Mouse (Mus musculus): ENCODE measurements at regions not wholly inside any gene's neighbourhood (a gene's known extent, or its start where the extent isn't known, plus 50 kb on each side); places are given as distances from the start of the nearest gene placed in this dataset.

DNA sequence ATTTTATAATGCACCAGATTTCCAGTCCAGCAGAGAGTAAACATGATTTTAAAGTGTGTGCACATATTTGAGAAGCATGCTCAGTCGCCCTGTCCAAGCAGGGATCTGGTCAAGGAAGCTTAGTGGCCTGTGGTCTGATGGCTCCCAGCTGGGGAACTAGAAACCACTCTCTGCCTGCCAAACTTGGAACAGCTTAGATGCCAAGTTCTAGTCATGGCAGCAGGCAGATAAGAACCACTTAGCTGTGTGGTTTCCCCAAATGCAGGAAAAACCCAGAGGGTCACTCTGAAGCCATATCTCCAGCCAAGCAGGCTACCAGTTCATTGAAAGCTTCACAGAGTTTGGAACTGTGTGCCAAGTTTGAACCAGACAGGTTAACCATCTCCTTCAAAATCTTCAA is 86.1 kb downstream of the Fam114a2 start:
- DNase-seq (ENCODE audit: low read depth), result no peak

DNA sequence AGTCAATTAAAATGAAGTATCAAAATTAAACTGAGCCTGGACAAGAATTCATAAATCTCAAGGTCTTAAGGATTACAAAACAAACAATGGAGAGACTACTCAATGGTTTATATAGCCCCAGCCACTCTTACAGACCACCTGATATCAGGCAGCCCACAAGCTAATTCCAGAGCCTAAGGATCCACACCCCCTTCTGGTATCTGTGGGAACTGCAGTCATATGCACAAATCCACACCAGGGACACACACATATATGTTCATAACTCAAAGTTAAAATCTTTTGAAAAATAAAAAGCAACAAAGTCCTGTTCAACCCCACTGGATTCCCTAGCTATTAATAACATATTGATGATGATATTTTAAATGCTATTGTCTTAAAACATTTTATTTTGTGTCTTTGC is 86.5 kb downstream of the Fam114a2 start:
- no peak for DNase-seq (ENCODE audit: low read depth)

- DNase-seq (ENCODE audit: low read depth), result peak; percentile 67
Measured at GRCm38 (mm10) chr11:57426046-57426805, 92.2 kb downstream of the Fam114a2 start.

- DNase-seq (ENCODE audit: low read depth), result no peak
Measured at GRCm38 (mm10) chr11:57419416-57419815, 99.0 kb downstream of the Fam114a2 start.

- no peak for DNase-seq (ENCODE audit: low read depth)
Measured at GRCm38 (mm10) chr11:57416011-57416410, 102.4 kb downstream of the Fam114a2 start.

DNA sequence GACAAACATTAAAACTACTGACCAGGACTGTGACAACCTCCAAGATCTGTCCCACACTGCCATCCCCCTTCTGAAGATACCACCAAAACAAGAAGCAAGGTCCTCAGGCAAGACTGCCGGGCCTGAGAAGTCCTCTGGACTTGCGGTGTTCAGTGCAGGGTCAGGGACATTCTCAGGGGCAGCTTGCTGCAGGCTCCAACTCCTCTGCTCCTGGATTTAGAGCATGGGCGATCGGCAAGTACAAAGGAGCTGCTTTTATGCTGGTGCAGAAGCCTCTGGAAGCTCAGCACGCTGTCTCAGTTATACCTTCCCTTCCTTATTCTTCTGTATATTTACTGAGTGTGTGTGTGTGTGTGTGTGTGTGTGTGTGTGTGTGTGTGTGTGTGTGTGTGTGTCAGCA is 103.2 kb downstream of the Fam114a2 start:
- no peak for DNase-seq (ENCODE audit: low read depth)

DNA sequence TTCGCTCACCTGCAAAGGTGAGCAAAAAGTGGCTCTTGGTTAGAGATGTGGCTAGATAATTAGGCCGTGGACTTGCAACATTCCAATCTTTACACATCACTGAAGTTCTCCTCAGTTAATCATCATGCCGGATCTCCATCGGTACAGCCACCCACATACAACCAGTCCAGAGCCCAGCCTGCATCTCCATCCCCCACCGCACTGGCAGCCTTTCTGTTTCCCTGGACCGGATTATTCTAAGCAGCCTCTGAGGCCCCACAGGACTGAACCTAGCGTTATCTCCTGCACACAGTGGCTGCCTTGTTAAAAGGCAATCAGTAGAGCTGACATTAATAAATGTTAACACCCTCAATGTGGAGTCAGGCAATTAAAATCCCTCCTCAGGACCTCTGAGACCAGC is 103.7 kb downstream of the Fam114a2 start:
- no peak for DNase-seq (ENCODE audit: low read depth)

DNA sequence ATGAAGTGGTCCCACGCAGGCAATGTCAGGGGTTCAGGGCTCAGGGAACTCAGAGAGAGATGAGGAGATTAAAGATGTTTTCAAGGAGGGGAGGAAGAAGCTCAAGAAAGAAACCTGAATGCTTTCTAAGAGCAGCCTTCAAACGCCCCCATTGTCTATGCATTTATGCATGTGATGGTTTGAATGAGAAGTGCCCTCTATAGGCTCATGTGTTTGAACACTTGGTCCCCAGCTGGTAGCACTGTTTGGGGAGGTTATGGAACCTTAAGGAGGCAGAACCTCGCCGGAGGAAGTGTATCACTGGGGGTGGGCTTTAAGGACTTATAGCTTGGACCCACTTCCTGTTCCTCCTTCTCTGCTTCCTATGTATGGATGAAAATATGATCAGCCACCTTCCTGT is 105.1 kb downstream of the Fam114a2 start:
- no peak for DNase-seq (ENCODE audit: low read depth)

GRCm38 (mm10) chr11:57412766-57413165 is 105.7 kb downstream of the Fam114a2 start:
- no peak for DNase-seq (ENCODE audit: low read depth)

DNA sequence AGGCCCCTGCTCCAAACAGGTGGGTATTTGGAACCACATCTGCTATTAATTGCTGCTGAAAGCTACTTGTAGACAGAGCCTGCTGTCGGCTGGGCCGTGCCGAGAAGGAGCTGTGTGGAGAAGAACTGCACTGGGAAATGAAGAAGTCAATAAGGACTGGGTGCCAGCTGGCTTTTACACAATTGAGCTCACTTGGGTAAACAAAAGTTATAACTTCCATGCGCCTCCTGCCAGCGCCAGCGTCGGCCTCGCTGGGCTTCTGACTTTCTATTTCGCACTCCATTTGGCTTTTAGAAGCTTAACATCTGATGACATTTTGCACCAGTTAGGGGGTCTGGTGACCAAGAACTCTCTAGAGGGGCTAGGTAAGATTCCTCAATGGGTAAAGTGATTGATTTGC is 114.2 kb downstream of the Fam114a2 start:
- DNase-seq (ENCODE audit: low read depth), result no peak

DNA sequence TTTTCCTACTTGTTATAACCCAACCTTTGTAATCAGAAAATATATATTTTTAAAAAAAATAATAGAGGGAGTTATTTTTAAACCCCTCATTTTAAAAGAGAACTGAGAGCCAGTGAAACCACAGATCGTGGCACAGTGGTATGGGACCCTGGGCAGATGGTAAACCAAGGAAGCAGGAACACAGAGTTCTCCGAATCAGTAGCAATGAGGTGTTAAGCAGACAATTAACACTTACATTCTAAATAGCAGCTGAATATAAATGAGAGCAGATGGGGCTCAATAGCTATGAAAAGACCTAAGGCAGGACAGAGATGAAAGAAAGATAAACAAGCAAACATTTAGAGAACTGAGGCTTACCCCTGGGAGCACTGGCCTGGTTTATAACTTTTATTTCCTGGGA is 116.8 kb downstream of the Fam114a2 start:
- no peak for DNase-seq (ENCODE audit: low read depth)

GRCm38 (mm10) chr11:57399366-57399765 is 119.1 kb downstream of the Fam114a2 start:
- DNase-seq (ENCODE audit: low read depth), result no peak

DNA sequence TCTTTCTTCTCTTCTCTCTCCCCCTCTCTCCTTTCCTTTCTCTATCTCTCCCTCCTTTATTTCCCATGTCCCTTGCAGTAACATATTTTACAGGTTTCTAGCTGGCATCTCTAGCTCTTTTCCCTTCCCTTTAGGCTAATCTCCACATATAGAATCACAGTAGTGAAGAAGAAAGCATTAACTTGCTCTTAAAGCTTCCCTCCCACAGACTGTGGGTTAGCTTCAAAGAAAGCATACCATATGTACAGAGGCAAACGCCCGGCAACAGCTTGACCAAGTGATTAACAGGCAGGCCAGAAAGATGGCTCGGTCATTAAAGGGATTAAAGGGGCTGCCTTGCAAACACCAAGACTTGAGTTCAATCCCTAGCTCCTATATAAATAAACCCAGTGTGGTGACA is 122.0 kb downstream of the Fam114a2 start:
- DNase-seq (ENCODE audit: low read depth), result no peak

DNA sequence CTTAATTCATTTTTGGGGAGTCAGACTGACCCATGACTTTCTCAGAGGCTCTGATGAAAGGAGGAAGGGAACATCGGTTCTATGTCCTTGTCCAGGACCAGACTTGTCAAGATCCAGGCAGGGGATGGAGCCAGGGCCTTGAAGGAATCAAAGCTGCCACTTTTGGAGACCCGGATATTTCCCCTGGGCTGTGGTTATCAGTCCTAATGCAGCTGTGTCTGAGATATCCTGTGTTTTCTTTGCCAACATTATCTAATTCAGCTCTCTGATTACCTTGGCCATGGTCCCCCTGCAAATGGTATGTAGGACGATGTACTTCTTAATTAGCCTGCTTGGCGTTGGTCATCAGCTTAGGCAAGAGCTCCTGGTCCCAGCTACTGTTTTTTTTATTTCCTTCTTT is 127.6 kb downstream of the Fam114a2 start:
- DNase-seq (ENCODE audit: low read depth), result no peak
